Mouse (Mus musculus): ENCODE data around the gene Zc3h12a. TPM values are rescaled to one million over a fixed set of nuclear protein-coding genes. Genes with fewer than 3 reads are reported as not detected.

The Zc3h12a gene
- total and polyA plus RNA-seq, 3 experiments, result 2.1 to 13.4 (median 7.7) TPM

- dilution Hi-C loops (cut with MboI; ENCODE audit: extremely low pct_ligation_motif_present, extremely low pct_unique_long_range_greater_than_20kb, low sequenced_read_pairs) (no loop called here), in situ Hi-C loops (cut with MboI; ENCODE audit: low pct_ligation_motif_present, low pct_unique_long_range_greater_than_20kb, low sequenced_read_pairs) (loop anchor here (25.0 kb wide), 1 partner anchor 802 kb away; no protein-coding TSS in a partner anchor)
- no peak overlapping the region for H3K9ac ChIP-seq (ENCODE audit: insufficient read depth, low read depth)
- peaks cover 5% of the 10 kb centered on the region for H3K9me3 ChIP-seq (replicated peaks; ENCODE audit: low read length)
- no peaks in the 10 kb centered on the region for H3K4me1 ChIP-seq (ENCODE audit: control insufficient read depth in 1 of 2, insufficient read depth in 2 of 2)
- H3K79me2 ChIP-seq (replicated peaks; ENCODE audit: control insufficient read depth, extremely low read depth, insufficient read depth, poor library complexity, severe bottlenecking), result no peaks in the 10 kb centered on the region
- no peaks in the 10 kb centered on the region for H3K36me3 ChIP-seq (replicated peaks in 1 of 2; ENCODE audit: control insufficient read depth in 1 of 2, insufficient read depth in 1 of 2, low read length in 1 of 2)
- no peak for TF ChIP-seq POLR2A (IDR thresholded peaks at IDR 0.05; ENCODE audit: low read depth, low read length)
- no peak for TF ChIP-seq CHD2 (IDR thresholded peaks at IDR 0.05; ENCODE audit: low read length)
- peak; percentile 86 for TF ChIP-seq RAD21 (IDR thresholded peaks at IDR 0.05; ENCODE audit: low read depth, low read length)
- TF ChIP-seq PAX5 (IDR thresholded peaks at IDR 0.05; ENCODE audit: low read length), result no peak
- TF ChIP-seq MXI1 (IDR thresholded peaks at IDR 0.05; ENCODE audit: low read depth, low read length), result no peak
- no peak for TF ChIP-seq ELF1 (IDR thresholded peaks at IDR 0.05; ENCODE audit: low read depth, low read length)
- no peak for TF ChIP-seq HCFC1 (IDR thresholded peaks at IDR 0.05; ENCODE audit: low read depth, low read length)
- TF ChIP-seq KAT2A (IDR thresholded peaks at IDR 0.05; ENCODE audit: insufficient replicate concordance, low read length), result no peak
- peak; percentile 49 to 91 for TF ChIP-seq CTCF (conservative IDR thresholded peaks at IDR 0.05 in 1 of 2, IDR thresholded peaks at IDR 0.05 in 1 of 2; ENCODE audit: low read depth in 2 of 2, low read length in 2 of 2)
- TF ChIP-seq SMC3 (IDR thresholded peaks at IDR 0.05; ENCODE audit: low read depth, low read length), result peak; percentile 80
- TF ChIP-seq MEF2A (IDR thresholded peaks at IDR 0.05; ENCODE audit: borderline replicate concordance, low read depth, low read length), result no peak
- no peak overlapping the region for H3K4me3 ChIP-seq (replicated peaks in 1 of 3; ENCODE audit: low read depth in 2 of 3, low read length in 2 of 3, poor library complexity in 1 of 3)
- no peak overlapping the region for H3K4me2 ChIP-seq (ENCODE audit: insufficient read depth, low read depth, poor library complexity, severe bottlenecking)
- no peak overlapping the region for H3K27ac ChIP-seq (ENCODE audit: insufficient read depth, low read depth)
- peak; percentile 71 for DNase-seq (ENCODE audit: extremely low read depth)
- H3K27me3 ChIP-seq (replicated peaks), result peaks cover 78% of the 10 kb centered on the region
Observed at GRCm38 (mm10) chr4:125160320-125160950, 32.8 kb upstream of the Zc3h12a start.

DNA sequence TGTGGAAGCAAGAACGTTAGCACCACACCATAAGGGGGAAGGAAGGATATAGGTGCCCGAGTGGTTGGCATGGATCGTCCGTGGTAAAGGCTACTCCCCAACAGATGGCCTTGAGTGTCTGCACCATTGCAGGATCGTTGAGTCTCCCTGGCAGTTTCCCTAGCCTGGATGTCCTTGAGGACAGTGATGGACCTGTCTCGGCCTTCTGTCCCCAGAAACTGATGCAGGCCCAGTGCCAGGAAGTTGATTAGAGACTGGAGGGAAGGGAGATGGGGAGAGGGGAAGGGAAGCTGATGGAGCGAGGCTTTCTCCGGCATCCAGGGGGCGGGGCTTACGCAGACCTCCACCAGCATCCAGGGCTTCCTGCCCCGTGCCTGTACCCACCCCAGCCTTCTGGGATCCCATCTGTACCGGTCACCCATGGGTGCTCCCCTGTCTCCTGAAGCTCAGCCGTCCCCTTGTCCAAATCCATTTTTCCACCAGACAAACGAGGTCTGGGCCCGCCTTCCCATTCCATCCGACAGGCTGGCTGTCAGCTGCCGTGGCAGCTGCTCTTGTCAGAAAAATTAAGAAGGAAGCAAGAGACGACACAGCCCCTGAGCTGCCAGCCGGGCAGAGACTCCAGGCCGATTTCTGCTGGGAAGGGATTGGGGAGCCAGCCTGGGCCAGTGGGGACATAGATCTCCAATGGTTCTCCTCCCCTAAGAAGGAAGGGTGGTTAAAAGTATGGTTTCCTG is 31.1 kb upstream of the Zc3h12a start:
- Histone ChIP-seq H3K27ac (ENCODE audit: insufficient read depth, low read depth) (no peak overlapping the region), H3K79me2 (replicated peaks; ENCODE audit: control insufficient read depth, extremely low read depth, insufficient read depth, poor library complexity, severe bottlenecking) (no peaks in the 10 kb centered on the region), H3K4me2 (ENCODE audit: insufficient read depth, low read depth, poor library complexity, severe bottlenecking) (no peak overlapping the region), H3K36me3 (replicated peaks in 1 of 2; ENCODE audit: control insufficient read depth in 1 of 2, insufficient read depth in 1 of 2, low read length in 1 of 2) (no peaks in the 10 kb centered on the region), H3K4me3 (replicated peaks in 1 of 3; ENCODE audit: low read depth in 2 of 3, low read length in 2 of 3, poor library complexity in 1 of 3) (no peak overlapping the region), H3K9me3 (replicated peaks; ENCODE audit: low read length) (no peaks in the 10 kb centered on the region), H3K4me1 (ENCODE audit: control insufficient read depth in 1 of 2, insufficient read depth in 2 of 2) (peaks cover 0 to 3% of the 10 kb centered on the region in 2 experiments; a peak in 2 of 4 replicates), H3K9ac (ENCODE audit: insufficient read depth, low read depth) (no peak overlapping the region), H3K27me3 (replicated peaks) (peaks cover 73% of the 10 kb centered on the region)
- in situ Hi-C loops (cut with MboI; ENCODE audit: low pct_ligation_motif_present, low pct_unique_long_range_greater_than_20kb, low sequenced_read_pairs), result loop anchor here (25.0 kb wide), 1 partner anchor 804 kb away; no protein-coding TSS in a partner anchor
- DNase-seq (ENCODE audit: extremely low read depth), result no peak
- dilution Hi-C loops (cut with MboI; ENCODE audit: extremely low pct_ligation_motif_present, extremely low pct_unique_long_range_greater_than_20kb, low sequenced_read_pairs), result no loop called here
- TF ChIP-seq ELF1 (IDR thresholded peaks at IDR 0.05; ENCODE audit: low read depth, low read length), result no peak
- no peak for TF ChIP-seq ZMIZ1 (IDR thresholded peaks at IDR 0.05; ENCODE audit: low read depth, low read length)
- no peak for TF ChIP-seq ZC3H11A (IDR thresholded peaks at IDR 0.05; ENCODE audit: low read depth, low read length)
- no peak for TF ChIP-seq EP300 (IDR thresholded peaks at IDR 0.05; ENCODE audit: low read length)
- TF ChIP-seq MYC (IDR thresholded peaks at IDR 0.05; ENCODE audit: low read depth, low read length), result no peak
- TF ChIP-seq MAFK (IDR thresholded peaks at IDR 0.05; ENCODE audit: insufficient replicate concordance, low read length), result no peak
- TF ChIP-seq ZNF384 (IDR thresholded peaks at IDR 0.05; ENCODE audit: low read depth, low read length), result no peak
- TF ChIP-seq BHLHE40 (IDR thresholded peaks at IDR 0.05; ENCODE audit: low read depth, low read length), result no peak
- TF ChIP-seq PAX5 (IDR thresholded peaks at IDR 0.05; ENCODE audit: low read length), result no peak
- no peak for TF ChIP-seq E2F4 (IDR thresholded peaks at IDR 0.05; ENCODE audit: insufficient replicate concordance, low read depth, low read length)
- TF ChIP-seq USF2 (conservative IDR thresholded peaks at IDR 0.05; ENCODE audit: low read depth, low read length), result no peak
- TF ChIP-seq MAZ (IDR thresholded peaks at IDR 0.05; ENCODE audit: low read depth, low read length), result no peak
- no peak for TF ChIP-seq UBTF (IDR thresholded peaks at IDR 0.05; ENCODE audit: low read depth, low read length)
- TF ChIP-seq KAT2A (IDR thresholded peaks at IDR 0.05; ENCODE audit: insufficient replicate concordance, low read length), result no peak
- TF ChIP-seq RAD21 (IDR thresholded peaks at IDR 0.05; ENCODE audit: low read depth, low read length), result no peak
